Mouse (Mus musculus) midbrain, embryonic 14.5 days (tissue): ENCODE data around the gene Frmd4b. TPM values are rescaled to one million over a fixed set of nuclear protein-coding genes. Genes with fewer than 3 reads are reported as not detected.
A peak's percentile ranks its signal among the peaks of the same experiment; 100 is the strongest.

ENCODE experiments used
- ATAC-seq: fragments of 200-750 bp; cut with Nextera tagmentation; 2 replicates; pipeline ENCODE4 v1.8.0; 2017; ENCODE audit warnings: moderate number of reproducible peaks, moderate library complexity; ENCODE audit not compliant: low FRiP score, low TSS enrichment
- DNase-seq: peaks from one replicate; pipeline ENCODE4 v3.0.0-alpha.2; 2015
- H3K27ac ChIP-seq: fragments of 300-500 bp; sonication (generic); replicated peaks from 2 replicates; pipeline ENCODE4 v1.5.1; 2014; ENCODE audit warnings: mild to moderate bottlenecking, low read depth, low read length, moderate library complexity
- H3K27me3 ChIP-seq: fragments of 300-500 bp; sonication (generic); 2 replicates; pipeline ENCODE4 v1.6.1; 2014; ENCODE audit warnings: low read length, control low read depth, mixed read lengths; ENCODE audit not compliant: control insufficient read depth, insufficient read depth
- H3K36me3 ChIP-seq: fragments of 300-500 bp; sonication (generic); 2 replicates; pipeline ENCODE4 v1.6.1; 2014; ENCODE audit warnings: low read length, control low read depth; ENCODE audit not compliant: control insufficient read depth, insufficient read depth
- H3K4me1 ChIP-seq: fragments of 300-500 bp; sonication (generic); 2 replicates; pipeline ENCODE4 v1.6.1; 2014; ENCODE audit warnings: mild to moderate bottlenecking, antibody characterized with exemption, low read length, control low read depth; ENCODE audit not compliant: control insufficient read depth, insufficient read depth
- H3K4me2 ChIP-seq: fragments of 300-500 bp; sonication (generic); 2 replicates; pipeline ENCODE4 v1.6.1; 2014; ENCODE audit warnings: mild to moderate bottlenecking, low read length, moderate library complexity
- H3K4me3 ChIP-seq: fragments of 300-500 bp; sonication (generic); replicated peaks from 2 replicates; pipeline ENCODE4 v1.5.1; 2014; ENCODE audit warnings: low read depth, low read length
- H3K9ac ChIP-seq: fragments of 300-500 bp; sonication (generic); replicated peaks from 2 replicates; pipeline ENCODE4 v1.6.1; 2014; ENCODE audit warnings: mild to moderate bottlenecking, low read length, moderate library complexity
- H3K9me3 ChIP-seq: fragments of 300-500 bp; sonication (generic); 2 replicates; pipeline ENCODE4 v1.6.1; 2016; ENCODE audit warnings: low read length, control low read depth, mixed read lengths; ENCODE audit not compliant: control insufficient read depth
- WGBS: fragments of 180-500 bp; shearing (Covaris S2); extraction: QIAGEN DNeasy Blood & Tissue Kit; methylation state at CpG from one replicate; pipeline ENCODE4 v1.1.7; 2014; 5-methylcytosine and 5-hydroxymethylcytosine counted together
- polyA plus RNA-seq: library from polyadenylated mRNA; unstranded; fragments of >200 nt; fragmentation: Nextera tagmentation; extraction: Ambion mirVana; gene quantifications from 2 replicates; pipeline ENCODE4 v1.2.1, GENCODE M21; 2014

Gene Frmd4b
- polyA plus RNA-seq, 1 experiment from 2014 or later, result 21.7 TPM

DNA sequence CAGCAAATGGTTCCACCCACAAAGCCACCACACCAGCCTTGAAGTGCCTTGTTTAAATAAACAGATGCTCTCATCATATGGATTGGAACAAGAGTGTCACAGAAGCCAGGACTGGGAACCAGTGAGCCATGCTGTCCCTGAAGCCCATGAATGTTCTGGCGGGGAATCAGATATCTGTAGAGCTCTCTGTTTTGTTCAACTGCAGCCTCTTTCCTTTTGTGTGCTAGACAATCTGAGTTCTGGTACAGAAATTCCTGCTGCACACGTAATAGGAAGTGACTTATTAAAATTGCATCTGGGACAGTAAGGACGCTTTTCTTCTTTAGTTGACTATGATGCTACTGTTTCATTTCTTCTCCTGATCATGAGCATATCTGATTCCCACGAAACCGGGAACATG lies 173.2 kb downstream of the Frmd4b start:
- 86% methylated on average over 5 of the region's 5 CpGs for WGBS
- ATAC-seq, result no peak
- DNase-seq, result no peak

DNA sequence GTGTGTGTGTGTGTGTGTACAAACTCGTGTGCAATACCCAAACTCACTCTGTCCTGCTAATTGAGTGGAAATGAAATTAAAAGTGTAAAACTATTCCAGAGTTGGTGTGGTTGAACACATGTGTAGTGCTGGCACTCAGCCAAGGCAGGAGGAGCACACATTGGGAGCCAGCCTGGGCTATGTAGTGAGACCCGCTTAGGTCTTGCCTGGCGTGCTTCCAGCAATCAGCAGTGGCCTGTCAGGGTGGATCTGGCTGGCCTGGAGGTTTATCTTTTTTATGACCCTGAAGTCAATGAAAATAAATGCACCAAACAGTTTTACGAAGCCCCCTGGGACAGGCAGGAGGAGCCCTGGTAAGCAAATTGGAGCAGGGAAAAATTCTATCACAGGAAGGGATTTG lies 173.8 kb downstream of the Frmd4b start:
- no peaks in the 10 kb centered on the region for H3K4me1 ChIP-seq
- ATAC-seq (no peak), DNase-seq (peak; percentile 38)
- H3K4me2 ChIP-seq, result no peak overlapping the region
- no peaks in the 10 kb centered on the region for H3K27me3 ChIP-seq
- H3K9ac ChIP-seq, result no peak overlapping the region
- H3K27ac ChIP-seq, result no peak overlapping the region
- 72% methylated on average over 4 of the region's 4 CpGs for WGBS
- no peaks in the 10 kb centered on the region for H3K9me3 ChIP-seq
- no peaks in the 10 kb centered on the region for H3K36me3 ChIP-seq
- no peak overlapping the region for H3K4me3 ChIP-seq

More for the DNA sequence above, 173.2 kb downstream of the Frmd4b start:
- H3K27ac ChIP-seq, result no peak overlapping the region
- no peaks in the 10 kb centered on the region for H3K36me3 ChIP-seq
- no peak overlapping the region for H3K4me2 ChIP-seq
- H3K27me3 ChIP-seq, result no peaks in the 10 kb centered on the region
- H3K9me3 ChIP-seq, result no peaks in the 10 kb centered on the region
- no peak overlapping the region for H3K4me3 ChIP-seq
- H3K4me1 ChIP-seq, result no peaks in the 10 kb centered on the region
- no peak overlapping the region for H3K9ac ChIP-seq

DNA sequence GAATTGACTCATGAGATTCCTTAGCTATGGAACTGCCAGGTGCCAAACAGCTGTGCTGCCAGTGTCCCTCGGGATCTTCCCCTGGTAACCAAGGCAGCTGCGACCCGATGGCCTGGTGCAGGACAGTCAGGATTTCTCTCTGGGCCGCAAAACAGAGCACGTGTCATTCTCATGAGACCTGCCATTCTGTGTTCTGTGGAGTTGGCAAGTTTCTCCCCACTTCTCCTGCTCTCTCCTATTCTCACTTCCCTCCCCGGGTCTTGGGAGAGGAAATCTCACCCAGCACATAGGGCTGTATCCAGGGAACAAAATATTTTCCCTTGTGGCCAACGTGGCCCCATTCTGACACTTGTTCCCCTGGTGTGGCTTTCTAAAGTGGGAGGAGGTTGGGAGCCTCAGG lies 176.0 kb downstream of the Frmd4b start:
- WGBS, result 63% methylated on average over 7 of the region's 7 CpGs
- no peak for ATAC-seq
- Histone ChIP-seq H3K4me1 (no peaks in the 10 kb centered on the region), H3K9ac (no peak overlapping the region), H3K4me2 (no peak overlapping the region), H3K27ac (no peak overlapping the region), H3K36me3 (no peaks in the 10 kb centered on the region), H3K27me3 (no peaks in the 10 kb centered on the region), H3K9me3 (no peaks in the 10 kb centered on the region), H3K4me3 (no peak overlapping the region)
- no peak for DNase-seq

DNA sequence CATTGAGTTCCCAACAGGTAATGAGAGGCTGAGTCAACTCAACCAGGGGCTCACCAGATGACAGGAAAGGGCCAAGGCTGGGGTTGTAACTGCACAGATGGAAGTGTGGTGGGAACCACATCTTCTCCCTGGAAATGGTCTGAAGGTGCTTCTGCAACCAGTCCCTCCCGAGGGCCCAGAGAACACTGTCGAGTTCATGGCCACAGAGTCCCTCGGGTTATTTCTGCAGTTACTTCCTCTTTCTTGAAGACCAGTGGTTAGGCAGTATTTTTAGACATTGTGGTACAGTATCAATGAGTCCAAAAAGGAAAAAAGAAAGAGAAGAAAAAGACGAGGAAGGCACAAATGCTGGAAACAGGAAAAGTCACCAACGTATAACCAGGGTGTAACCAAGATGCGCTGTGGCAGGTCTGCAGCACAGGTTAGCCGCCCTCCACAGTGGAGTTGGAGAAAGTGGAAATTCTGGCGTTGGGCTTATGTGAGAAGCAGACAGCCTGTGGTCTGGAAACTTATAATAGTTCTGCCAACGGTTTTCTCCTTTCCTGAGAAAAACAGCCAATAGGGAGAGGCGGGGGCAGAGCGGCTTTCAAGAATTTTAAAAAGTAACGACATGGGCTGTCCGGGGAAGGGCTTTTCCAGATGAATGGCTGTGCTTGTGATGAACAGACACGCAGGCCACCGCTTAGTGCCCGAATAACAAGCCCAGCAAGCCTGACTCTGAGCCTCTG lies 178.3 kb downstream of the Frmd4b start:
- no peak for ATAC-seq
- Histone ChIP-seq H3K27ac (no peak overlapping the region), H3K4me1 (no peaks in the 10 kb centered on the region), H3K4me2 (no peak overlapping the region), H3K9me3 (no peaks in the 10 kb centered on the region), H3K36me3 (no peaks in the 10 kb centered on the region), H3K27me3 (no peaks in the 10 kb centered on the region), H3K4me3 (no peak overlapping the region), H3K9ac (no peak overlapping the region)
- DNase-seq, result no peak
- 61% methylated on average over 16 of the region's 16 CpGs for WGBS

DNA sequence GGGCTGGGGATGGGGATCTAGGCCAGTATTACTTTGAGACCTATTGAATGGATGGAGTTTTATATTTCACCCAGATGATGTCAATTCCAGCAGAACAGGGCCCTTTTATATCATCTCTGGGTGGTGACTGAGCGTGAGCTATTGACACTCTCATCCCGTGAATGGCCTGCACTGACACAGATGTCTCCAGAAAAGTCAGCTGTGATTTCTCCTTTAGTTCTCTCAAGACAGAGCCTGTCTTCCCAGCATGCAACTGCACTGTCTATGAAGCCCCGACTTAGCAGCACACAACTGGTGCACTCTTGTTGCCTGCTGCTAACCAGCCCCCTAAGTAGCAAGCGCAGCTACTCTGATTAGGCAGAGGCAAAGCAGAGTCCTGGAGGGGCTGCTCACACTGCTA lies 182.6 kb downstream of the Frmd4b start:
- Histone ChIP-seq H3K27ac (no peak overlapping the region), H3K36me3 (no peaks in the 10 kb centered on the region), H3K4me2 (no peak overlapping the region), H3K9ac (no peak overlapping the region), H3K4me3 (no peak overlapping the region), H3K4me1 (no peaks in the 10 kb centered on the region), H3K9me3 (no peaks in the 10 kb centered on the region), H3K27me3 (no peaks in the 10 kb centered on the region)
- DNase-seq (no peak), ATAC-seq (no peak)
- 70% methylated on average over 4 of the region's 4 CpGs for WGBS

DNA sequence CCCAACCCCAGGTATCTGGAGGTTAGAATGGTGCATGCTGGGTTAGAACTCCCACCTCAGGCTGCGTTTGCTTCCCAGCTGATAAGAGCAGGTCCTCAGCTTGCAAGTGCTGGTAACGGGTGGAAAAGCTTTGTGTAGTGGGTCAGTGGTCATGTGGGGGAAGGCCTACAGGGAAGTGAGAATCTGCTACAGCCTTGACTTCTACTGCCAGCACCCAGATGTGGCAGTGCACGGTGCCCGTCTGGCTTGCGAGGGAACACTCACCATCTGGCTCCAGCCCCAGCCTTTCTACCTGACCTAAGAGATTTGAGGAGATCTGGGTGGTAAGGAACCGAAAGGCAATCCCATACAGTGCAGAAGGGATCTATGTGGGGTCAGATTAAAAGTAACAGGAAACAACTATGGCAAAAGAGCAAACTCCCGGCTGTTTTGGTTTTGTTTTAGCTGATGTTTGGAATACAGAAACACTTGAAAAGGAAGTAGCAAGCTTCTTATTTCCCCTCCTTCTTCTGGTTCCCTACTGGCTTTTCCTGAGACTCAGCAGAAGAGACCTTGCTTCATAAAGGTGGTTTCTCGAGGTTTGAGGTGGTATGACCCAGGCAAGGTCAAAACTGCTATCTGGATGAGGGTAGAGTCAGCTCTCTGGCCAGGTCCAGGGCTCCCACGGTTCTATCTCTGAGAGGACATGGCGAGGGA lies 185.9 kb downstream of the Frmd4b start:
- H3K9me3 ChIP-seq, result no peaks in the 10 kb centered on the region
- H3K27me3 ChIP-seq, result no peaks in the 10 kb centered on the region
- no peak overlapping the region for H3K4me3 ChIP-seq
- no peaks in the 10 kb centered on the region for H3K36me3 ChIP-seq
- H3K4me1 ChIP-seq, result no peaks in the 10 kb centered on the region
- DNase-seq (no peak), ATAC-seq (no peak)
- no peak overlapping the region for H3K27ac ChIP-seq
- no peak overlapping the region for H3K4me2 ChIP-seq
- no peak overlapping the region for H3K9ac ChIP-seq
- WGBS, result 88% methylated on average over 10 of the region's 10 CpGs

DNA sequence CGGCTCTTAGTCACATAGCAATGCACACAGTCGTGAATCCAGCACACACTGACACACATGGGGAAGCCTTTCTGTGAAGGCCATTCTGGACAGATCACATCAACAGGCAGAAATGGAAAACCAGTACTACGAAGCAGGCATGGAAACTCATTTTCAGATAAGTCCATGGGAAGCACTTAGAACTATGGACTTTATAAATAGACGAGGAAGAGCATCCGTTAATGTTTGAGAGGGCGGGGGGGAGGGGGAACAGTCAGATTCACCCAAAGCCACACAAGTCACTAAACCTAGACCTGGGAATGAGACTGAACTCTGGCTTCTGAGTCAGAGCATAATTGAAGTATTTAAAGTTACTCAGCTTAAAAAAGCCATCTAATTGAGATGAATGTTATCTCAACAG lies 186.8 kb downstream of the Frmd4b start:
- 89% methylated on average over 6 of the region's 6 CpGs for WGBS
- no peaks in the 10 kb centered on the region for H3K27me3 ChIP-seq
- no peaks in the 10 kb centered on the region for H3K4me1 ChIP-seq
- no peaks in the 10 kb centered on the region for H3K9me3 ChIP-seq
- no peaks in the 10 kb centered on the region for H3K36me3 ChIP-seq
- no peak overlapping the region for H3K27ac ChIP-seq
- no peak for ATAC-seq
- no peak overlapping the region for H3K4me2 ChIP-seq
- no peak overlapping the region for H3K9ac ChIP-seq
- no peak for DNase-seq
- H3K4me3 ChIP-seq, result no peak overlapping the region

DNA sequence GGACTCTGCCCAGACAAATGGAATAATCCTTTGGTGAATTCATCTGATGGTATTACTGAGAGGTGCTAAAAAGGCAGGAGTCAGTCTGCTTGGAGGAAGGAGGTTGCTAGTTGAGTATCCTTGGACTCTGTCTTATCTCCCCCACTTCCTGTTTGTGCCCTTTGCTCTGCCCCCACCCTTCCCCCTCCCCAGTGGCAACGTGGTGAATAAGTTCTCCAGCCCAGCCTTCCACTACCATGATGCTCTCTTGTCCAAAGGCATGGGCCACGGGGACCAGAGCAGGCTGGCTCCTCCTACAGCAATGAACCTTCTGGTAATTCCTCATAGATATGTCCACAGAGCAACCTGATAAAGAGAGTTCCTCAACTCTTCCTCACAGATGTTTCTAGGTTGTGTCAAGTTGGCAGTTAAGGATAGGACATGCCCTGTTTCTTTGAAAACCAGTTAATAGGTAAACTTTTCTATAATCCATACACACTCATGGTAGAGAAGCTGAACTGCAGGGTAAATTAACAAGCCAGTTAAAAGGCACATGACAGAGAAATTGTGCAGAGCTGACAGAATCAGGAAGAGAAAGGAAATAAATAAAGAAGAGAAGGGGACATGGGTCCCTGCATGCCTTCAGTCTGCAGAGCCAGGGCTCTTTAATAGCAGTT lies 187.5 kb downstream of the Frmd4b start:
- Histone ChIP-seq H3K36me3 (no peaks in the 10 kb centered on the region), H3K9me3 (no peaks in the 10 kb centered on the region), H3K4me1 (no peaks in the 10 kb centered on the region), H3K9ac (no peak overlapping the region), H3K4me2 (no peak overlapping the region), H3K27ac (no peak overlapping the region), H3K27me3 (no peaks in the 10 kb centered on the region), H3K4me3 (no peak overlapping the region)
- DNase-seq (no peak), ATAC-seq (no peak)
- 48% methylated on average over 2 of the region's 2 CpGs for WGBS
